Mouse (Mus musculus) gastrocnemius, postnatal 36 days (tissue): ENCODE results near the gene Fau. TPM values are rescaled to one million over a fixed set of nuclear protein-coding genes. Genes with fewer than 3 reads are reported as not detected.

Experiments used
- microRNA-seq, 2 experiments: library from miRNA; unstranded; fragments of <30 nt; microRNA quantifications; one replicate each; pipeline ENCODE4 v1.2.0; 2021
- total RNA-seq, 2 experiments: library from RNA; stranded (reverse); gene quantifications; 2 replicates each; pipeline ENCODE4 v1.2.3; 2021

The Fau gene
- total RNA-seq, 2 experiments from 2014 or later: 333 to 400 TPM

Small RNA genes lying within 50 kb of the gene (microRNA-seq; reads per million reads assigned to microRNA genes)
- 0 to 0.72 reads per million in 2 experiments for gene Mir6988

Other genes starting within 250 kb of the Fau start
- gene Frmd8, start 182.6 kb upstream of the Fau start, total RNA-seq: 1 to 10 TPM; 4.5 to 5.0 TPM
- 1 to 10 TPM in 1 of 2 experiments, under 1 TPM in 1; 0.99 to 1.0 TPM for gene Slc25a45, start 180.0 kb upstream of the Fau start, total RNA-seq
- gene Tigd3, start 163.7 kb upstream of the Fau start, total RNA-seq: under 1 TPM in 1 of 2 experiments, not detected in 1; 0.20 TPM
- gene Dpf2, start 144.8 kb upstream of the Fau start, total RNA-seq: 10 to 100 TPM; 75.1 to 81.4 TPM
- gene Cdc42ep2, start 133.0 kb upstream of the Fau start, total RNA-seq: 10 to 100 TPM; 10.1 to 12.4 TPM
- 10 to 100 TPM in 1 of 2 experiments, 1 to 10 TPM in 1; 8.6 to 11.6 TPM for gene Pola2, start 93.6 kb upstream of the Fau start, total RNA-seq
- not detected for gene Slc22a20, start 71.7 kb upstream of the Fau start, total RNA-seq
- 10 to 100 TPM; 82.6 to 95.2 TPM for gene Capn1, start 41.9 kb upstream of the Fau start, total RNA-seq
- 10 to 100 TPM; 14.4 to 15.8 TPM for gene Syvn1, start 11.3 kb upstream of the Fau start, total RNA-seq
- gene Mrpl49, start 59 bp upstream of the Fau start, total RNA-seq: 10 to 100 TPM; 25.8 TPM
- gene Znhit2, start 3.3 kb downstream of the Fau start, total RNA-seq: 1 to 10 TPM; 7.6 to 9.0 TPM
- 1 to 10 TPM; 4.9 to 5.1 TPM for gene Tm7sf2, start 10.5 kb downstream of the Fau start, total RNA-seq
- 10 to 100 TPM; 15.7 to 19.3 TPM for gene Vps51, start 19.4 kb downstream of the Fau start, total RNA-seq
- gene Tmem262, start 22.2 kb downstream of the Fau start, total RNA-seq: not detected
- gene Gm28374, start 24.4 kb downstream of the Fau start, total RNA-seq: not detected
- gene Zfpl1, start 27.1 kb downstream of the Fau start, total RNA-seq: 10 to 100 TPM; 10.2 to 10.3 TPM
- under 1 TPM in 1 of 2 experiments, not detected in 1; 0.28 TPM for gene Cdca5, start 27.1 kb downstream of the Fau start, total RNA-seq
- gene AC131692.1, start 36.6 kb downstream of the Fau start, total RNA-seq: not detected
- not detected for gene Naaladl1, start 47.9 kb downstream of the Fau start, total RNA-seq
- gene Sac3d1, start 60.8 kb downstream of the Fau start, total RNA-seq: 1 to 10 TPM; 8.7 to 9.8 TPM
- gene Snx15, start 70.5 kb downstream of the Fau start, total RNA-seq: 10 to 100 TPM in 1 of 2 experiments, 1 to 10 TPM in 1; 8.6 to 10.6 TPM
- gene Batf2, start 83.1 kb downstream of the Fau start, total RNA-seq: under 1 TPM; 0.17 to 0.26 TPM
- gene Arl2, start 83.7 kb downstream of the Fau start, total RNA-seq: 10 to 100 TPM; 51.8 to 62.6 TPM
- not detected for gene Majin, start 126.5 kb downstream of the Fau start, total RNA-seq
- not detected for gene Gpha2, start 168.5 kb downstream of the Fau start, total RNA-seq
- gene Ppp2r5b, start 178.0 kb downstream of the Fau start, total RNA-seq: 10 to 100 TPM; 32.2 to 34.6 TPM
- gene Atg2a, start 183.8 kb downstream of the Fau start, total RNA-seq: 10 to 100 TPM; 16.5 to 18.0 TPM
- gene Ehd1, start 218.9 kb downstream of the Fau start, total RNA-seq: 10 to 100 TPM; 23.5 to 36.0 TPM
- gene Cdc42bpg, start 248.6 kb downstream of the Fau start, total RNA-seq: 1 to 10 TPM; 4.3 to 5.2 TPM